Mouse (Mus musculus) cortical plate, adult 2 months (tissue): ENCODE results near the gene Brsk2. TPM values are rescaled to one million over a fixed set of nuclear protein-coding genes. Genes with fewer than 3 reads are reported as not detected.

ENCODE experiments used
- H3K27ac ChIP-seq: fragments of 200-500 bp; 2 replicates; pipeline ENCODE4 v1.5.1; 2012; ENCODE audit warnings: low read length, control low read depth, inconsistent platforms; ENCODE audit not compliant: insufficient read depth
- H3K4me1 ChIP-seq: fragments of 200-500 bp; 2 replicates; pipeline ENCODE4 v1.6.1; 2011; ENCODE audit warnings: low read length; ENCODE audit not compliant: control insufficient read depth, insufficient read depth
- H3K4me3 ChIP-seq: fragments of 200-500 bp; 2 replicates; pipeline ENCODE4 v1.5.1; 2011; ENCODE audit warnings: mild to moderate bottlenecking, low read length, control low read depth; ENCODE audit not compliant: insufficient read depth
- CTCF ChIP-seq: fragments of 200-500 bp; IDR thresholded peaks from 2 replicates; pipeline ENCODE4 v1.5.1; 2011; ENCODE audit warnings: mild to moderate bottlenecking, control low read depth, low read length; ENCODE audit not compliant: insufficient read depth; ENCODE audit errors: extremely low read depth
- POLR2A ChIP-seq: fragments of 200-500 bp; IDR thresholded peaks from 2 replicates; pipeline ENCODE4 v1.6.1; 2011; ENCODE audit warnings: mild to moderate bottlenecking, low read length, control low read depth; ENCODE audit not compliant: insufficient read depth; ENCODE audit errors: extremely low read depth
- polyA plus RNA-seq: library from polyadenylated mRNA; depleted of rRNA; stranded (reverse); fragments of >200 nt; gene quantifications from 2 replicates; pipeline ENCODE4 v1.2.3, GENCODE M21; 2012

The Brsk2 gene
- polyA plus RNA-seq, 1 experiment = 179 TPM

DNA sequence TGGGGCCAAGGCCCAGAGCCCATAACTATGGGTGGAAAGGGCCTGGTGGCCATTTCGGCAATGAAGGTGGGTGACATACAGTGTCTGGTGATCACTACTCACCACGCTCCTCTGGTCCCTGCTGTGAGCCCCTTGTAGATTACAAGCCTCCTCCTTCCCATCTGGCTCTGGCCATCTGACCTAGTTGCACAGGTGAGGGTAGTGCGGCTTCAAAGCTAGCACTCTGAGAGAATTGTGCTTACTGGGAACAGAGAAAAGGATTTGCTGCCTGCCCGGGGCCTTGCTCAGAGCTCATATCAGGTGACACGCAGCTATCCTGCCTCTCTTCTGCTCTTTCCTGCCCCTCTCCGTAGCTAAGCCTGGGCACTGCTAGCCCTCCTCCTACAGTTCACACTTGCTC, 4.1 kb downstream of the Brsk2 start:
- Histone ChIP-seq H3K27ac (no peak overlapping the region), H3K4me3 (no peak overlapping the region), H3K4me1 (peaks cover 37% of the 10 kb centered on the region)
- TF ChIP-seq POLR2A (no peak), CTCF (no peak)

DNA sequence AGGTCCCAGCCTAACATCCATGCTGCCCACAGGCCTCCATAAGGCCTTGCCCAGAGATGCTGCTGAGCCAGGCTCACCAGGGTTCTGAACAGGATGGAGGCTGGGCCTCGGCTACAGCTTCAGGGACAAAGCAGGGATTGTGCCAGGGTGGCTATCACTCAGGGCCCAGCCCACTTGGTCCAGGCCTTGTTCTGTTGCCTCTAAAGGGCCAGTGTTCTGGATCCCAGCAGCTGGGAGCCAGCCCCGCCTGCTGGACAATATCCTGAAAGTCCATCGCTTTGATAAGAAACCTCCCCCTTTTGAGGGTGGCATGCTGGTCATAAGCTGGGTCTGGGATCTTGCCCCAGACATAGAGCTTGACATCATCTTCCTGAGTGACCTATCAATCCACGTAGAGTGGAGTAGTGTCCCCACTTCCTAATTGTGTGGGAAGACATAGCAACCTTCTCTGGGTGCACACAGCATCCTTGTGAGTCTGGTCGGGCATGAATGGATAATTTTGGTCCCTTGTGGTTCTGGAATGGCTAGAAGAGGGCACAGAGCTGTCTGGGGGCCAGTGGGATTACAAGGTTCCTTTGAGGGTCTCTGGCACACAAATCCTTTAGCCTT, 6.1 kb downstream of the Brsk2 start:
- Histone ChIP-seq H3K4me1 (peaks cover 40% of the 10 kb centered on the region), H3K27ac (peak overlapping the region; percentile 71), H3K4me3 (no peak overlapping the region)
- TF ChIP-seq CTCF (no peak), POLR2A (no peak)

DNA sequence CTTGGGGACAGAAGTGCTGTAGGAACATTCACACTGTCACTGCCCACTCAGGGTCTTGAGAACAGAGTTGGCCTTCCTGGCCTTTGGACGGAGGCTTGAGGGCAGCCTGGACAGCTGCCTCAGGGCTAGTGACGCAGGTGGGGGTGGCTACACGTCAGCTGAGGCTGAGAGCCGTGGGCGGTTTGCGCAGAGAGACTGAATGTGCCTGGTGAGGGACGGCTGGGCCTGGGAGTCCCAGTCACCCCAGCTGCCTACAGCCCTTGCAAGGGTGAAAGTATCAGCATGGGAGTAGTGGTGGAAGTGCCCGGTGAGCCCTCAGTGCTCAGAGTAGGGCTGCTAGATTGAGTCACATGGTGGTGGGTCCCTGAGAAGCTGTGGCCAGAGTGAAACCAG, 6.6 kb downstream of the Brsk2 start:
- 0 out of 2 replicates have a peak, but pooled peaks have one; percentile 29 for TF ChIP-seq POLR2A
- no peak for TF ChIP-seq CTCF
- Histone ChIP-seq H3K4me1 (peaks cover 45% of the 10 kb centered on the region), H3K4me3 (no peak overlapping the region), H3K27ac (peak overlapping the region; percentile 71)

DNA sequence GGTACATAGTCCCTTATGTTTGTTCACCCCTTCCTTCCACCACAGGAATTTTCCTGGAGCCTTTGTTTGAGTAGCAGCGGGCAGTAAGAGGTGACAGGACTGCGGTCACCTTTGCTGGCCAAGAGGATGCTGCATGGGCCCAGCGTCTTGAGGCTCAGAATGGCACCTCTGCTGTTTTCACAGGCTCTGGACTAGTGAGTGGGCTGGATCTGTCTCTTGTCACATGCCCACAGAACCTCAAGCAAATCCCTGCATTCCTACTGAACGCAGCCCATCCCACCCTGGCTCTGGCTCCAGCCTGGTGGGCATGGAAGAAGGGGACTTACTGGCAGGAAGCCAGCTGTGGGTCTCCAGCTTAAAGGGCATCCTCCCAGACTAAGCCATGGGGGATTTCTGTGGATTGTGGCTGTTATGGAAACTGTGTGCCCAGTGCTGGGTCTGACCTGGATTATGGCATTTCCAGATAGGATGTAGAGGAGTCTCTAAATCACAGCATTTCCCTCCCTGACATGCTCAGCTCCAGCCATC, 8.0 kb downstream of the Brsk2 start:
- Histone ChIP-seq H3K4me3 (no peak overlapping the region), H3K27ac (0 out of 2 replicates have a peak overlapping the region, but pooled peaks have one; percentile 71), H3K4me1 (peaks cover 49% of the 10 kb centered on the region)
- no peak for TF ChIP-seq CTCF
- TF ChIP-seq POLR2A = no peak

DNA sequence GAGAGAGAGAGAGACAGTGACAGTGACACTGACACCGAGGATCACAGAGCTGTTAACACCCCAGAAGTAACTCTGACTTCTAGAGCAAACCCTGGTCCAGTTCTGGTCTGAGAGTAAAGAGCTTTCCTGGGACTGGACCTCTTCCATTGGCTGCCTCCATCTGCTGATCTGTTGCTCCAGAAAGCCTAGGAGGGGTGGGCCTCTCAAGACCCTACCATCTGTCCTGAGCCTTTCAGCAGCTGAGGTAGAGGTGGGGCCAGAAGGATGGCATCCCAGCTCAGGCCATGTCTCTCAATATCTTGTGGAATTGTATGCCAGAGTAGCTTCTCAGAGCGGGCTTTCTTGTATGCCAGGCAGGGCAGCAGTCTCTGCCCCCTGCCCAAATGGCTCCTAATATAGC, 8.7 kb downstream of the Brsk2 start:
- Histone ChIP-seq H3K27ac (no peak overlapping the region), H3K4me3 (no peak overlapping the region), H3K4me1 (peaks cover 50% of the 10 kb centered on the region)
- TF ChIP-seq POLR2A (no peak), CTCF (no peak)

DNA sequence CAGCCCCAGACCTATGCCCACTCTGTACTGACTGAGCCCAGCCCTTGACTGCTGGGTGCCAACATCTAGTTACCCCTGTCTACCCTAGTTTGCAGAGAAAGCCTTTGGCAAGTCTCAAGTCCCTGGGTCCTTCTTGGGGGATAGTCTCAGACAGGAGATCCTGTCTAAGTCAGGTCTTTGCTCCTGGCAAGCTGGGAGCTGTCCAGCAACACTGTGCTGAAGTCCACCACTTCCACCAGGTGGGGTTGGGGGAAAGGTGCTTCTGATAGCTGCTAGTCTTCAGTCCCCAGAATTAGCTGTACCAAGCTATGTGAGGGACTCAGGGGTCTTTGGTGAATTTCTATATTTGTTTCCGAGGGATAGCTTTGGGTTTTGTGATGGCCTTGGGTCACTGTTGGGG, 9.6 kb downstream of the Brsk2 start:
- Histone ChIP-seq H3K27ac (no peak overlapping the region), H3K4me3 (no peak overlapping the region), H3K4me1 (peaks cover 45% of the 10 kb centered on the region)
- no peak for TF ChIP-seq POLR2A
- TF ChIP-seq CTCF = no peak

DNA sequence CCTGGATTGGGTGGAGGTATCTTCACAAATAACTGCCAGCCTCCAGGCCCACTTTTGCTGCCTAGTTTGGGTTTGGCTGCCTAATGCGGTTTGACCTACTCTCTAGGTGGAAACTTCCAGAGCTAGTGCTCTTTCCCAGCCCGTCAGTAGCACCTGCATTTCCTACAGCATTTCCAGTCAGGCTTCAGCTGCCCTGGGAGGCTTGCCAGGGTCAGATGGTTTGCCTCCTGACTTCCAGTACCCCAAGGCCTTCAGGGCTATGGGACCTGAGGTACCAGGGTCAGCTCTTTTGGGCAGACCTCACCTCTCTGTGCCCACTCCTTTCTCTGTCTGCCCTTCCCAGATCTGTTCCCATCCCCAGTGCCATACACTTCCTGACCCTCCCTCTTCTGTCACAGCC, 11.4 kb downstream of the Brsk2 start:
- TF ChIP-seq CTCF (no peak), POLR2A (no peak)

DNA sequence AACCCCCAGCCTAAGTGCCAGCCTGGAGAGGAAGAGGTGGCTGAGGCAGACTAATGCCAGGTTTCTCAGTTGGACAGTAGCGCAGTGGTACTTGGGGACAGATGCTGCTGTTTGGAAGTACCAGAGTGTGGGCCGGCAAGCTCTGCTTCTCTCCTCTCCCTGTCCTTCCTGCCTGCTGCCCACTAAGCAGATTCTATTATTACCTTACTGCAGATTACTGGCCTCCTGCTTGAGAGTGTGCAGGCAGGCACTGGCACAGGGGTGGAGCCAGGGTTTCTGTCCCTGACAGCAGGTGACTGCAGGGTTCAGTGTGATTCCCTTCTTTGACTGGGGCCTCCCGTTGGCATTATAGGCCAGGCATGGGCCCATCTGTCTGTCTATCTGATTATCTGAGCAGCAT, 11.9 kb downstream of the Brsk2 start:
- peaks cover 44% of the 10 kb centered on the region for H3K4me1 ChIP-seq
- TF ChIP-seq POLR2A = no peak
- no peak for TF ChIP-seq CTCF
- no peak overlapping the region for H3K4me3 ChIP-seq
- peak overlapping the region; percentile 69 for H3K27ac ChIP-seq

More for the DNA sequence above, 11.4 kb downstream of the Brsk2 start:
- H3K4me3 ChIP-seq = no peak overlapping the region
- peaks cover 44% of the 10 kb centered on the region for H3K4me1 ChIP-seq
- H3K27ac ChIP-seq = peak overlapping the region; percentile 32; the same call in 1 of the 2 replicates

DNA sequence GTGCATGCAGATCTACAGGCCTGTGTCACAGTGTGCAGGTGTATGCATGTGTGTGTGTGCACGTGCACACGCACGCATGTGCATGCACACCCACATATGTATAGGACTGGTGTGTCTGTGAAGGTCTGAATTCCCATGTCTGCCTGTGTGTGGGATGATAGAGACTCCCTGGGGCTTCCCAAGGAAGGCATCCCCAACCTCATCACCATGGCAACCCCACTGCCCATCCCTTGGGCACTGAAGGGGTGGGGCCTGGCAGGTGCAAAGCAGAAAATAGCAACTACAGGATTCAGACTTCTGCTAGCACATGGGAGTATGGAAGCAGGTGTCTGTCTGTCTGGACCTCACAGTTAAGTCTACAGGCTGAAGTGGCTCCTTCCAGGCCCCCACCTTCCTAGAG, 13.0 kb downstream of the Brsk2 start:
- no peak for TF ChIP-seq POLR2A
- no peak for TF ChIP-seq CTCF
- no peak overlapping the region for H3K4me3 ChIP-seq
- peaks cover 36% of the 10 kb centered on the region for H3K4me1 ChIP-seq
- peak overlapping the region; percentile 69; the same call in 1 of the 2 replicates for H3K27ac ChIP-seq

DNA sequence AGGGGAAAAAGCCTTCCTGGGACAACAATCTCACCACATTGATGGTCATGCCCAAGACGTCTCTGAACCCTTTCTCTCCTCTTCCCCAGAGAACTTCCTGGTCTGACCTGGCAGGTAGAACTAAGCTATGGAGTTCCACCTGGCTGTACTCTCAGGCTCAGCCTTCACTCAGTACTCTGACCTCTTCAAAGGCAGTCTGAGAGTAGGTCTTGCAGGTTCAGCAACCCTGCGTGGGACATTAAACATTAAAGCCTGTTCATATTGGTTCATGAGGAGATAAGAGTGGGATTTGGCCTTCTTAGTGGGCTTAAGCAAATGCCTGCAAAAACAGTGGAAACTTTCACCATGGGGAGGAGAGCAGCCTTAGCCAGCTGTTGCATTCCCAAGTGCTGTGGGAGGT, 16.7 kb downstream of the Brsk2 start:
- Histone ChIP-seq H3K4me1 (peaks cover 39% of the 10 kb centered on the region), H3K4me3 (no peak overlapping the region), H3K27ac (no peak overlapping the region)
- TF ChIP-seq CTCF = no peak
- no peak for TF ChIP-seq POLR2A
